Mouse (Mus musculus): ENCODE data around the gene Kcnk6.

Gene Kcnk6
- long read RNA-seq, experiment 1, result 0 reads
- long read RNA-seq, experiment 2, partial matches to known transcripts, result 0 of 1 reads
- long read RNA-seq, experiment 2, other reads (novel, unspliced or antisense), result 1 of 1 reads

GRCm38 (mm10) chr7:29232247-29233013 lies at the start of gene Kcnk6:
Gene Kcnk6, minus strand, starts transcription at chr7:29232515.
- intact Hi-C loops (cut with DNase I), result no loop called here

GRCm38 (mm10) chr7:29281201-29282073 lies 49.1 kb upstream of the Kcnk6 start, which contains the start of gene Spint2:
Gene Spint2, minus strand, starts transcription at chr7:29281912.
- intact Hi-C loops (cut with DNase I), result no loop called here

- intact Hi-C loops (cut with DNase I), result no loop called here
Observed at GRCm38 (mm10) chr7:29280801-29281200, 48.5 kb upstream of the Kcnk6 start.

GRCm38 (mm10) chr7:29279924-29280323 lies 47.6 kb upstream of the Kcnk6 start:
- intact Hi-C loops (cut with DNase I), result no loop called here

- intact Hi-C loops (cut with DNase I), result no loop called here
Observed at GRCm38 (mm10) chr7:29279261-29279660, 46.9 kb upstream of the Kcnk6 start.

- intact Hi-C loops (cut with DNase I), result no loop called here
Observed at GRCm38 (mm10) chr7:29277510-29277909, 45.2 kb upstream of the Kcnk6 start.

GRCm38 (mm10) chr7:29276715-29277114 lies 44.4 kb upstream of the Kcnk6 start:
- intact Hi-C loops (cut with DNase I), result no loop called here

- intact Hi-C loops (cut with DNase I), result no loop called here
Observed at GRCm38 (mm10) chr7:29271687-29272465, 39.6 kb upstream of the Kcnk6 start.

GRCm38 (mm10) chr7:29270445-29270844 lies 38.1 kb upstream of the Kcnk6 start:
- intact Hi-C loops (cut with DNase I), result no loop called here

GRCm38 (mm10) chr7:29266931-29267330 lies 34.6 kb upstream of the Kcnk6 start:
- intact Hi-C loops (cut with DNase I), result no loop called here

GRCm38 (mm10) chr7:29265636-29266035 lies 33.3 kb upstream of the Kcnk6 start:
- intact Hi-C loops (cut with DNase I), result no loop called here

- intact Hi-C loops (cut with DNase I), result no loop called here
Observed at GRCm38 (mm10) chr7:29263831-29264230, 31.5 kb upstream of the Kcnk6 start.

- intact Hi-C loops (cut with DNase I), result no loop called here
Observed at GRCm38 (mm10) chr7:29262151-29262550, 29.8 kb upstream of the Kcnk6 start.

- intact Hi-C loops (cut with DNase I), result no loop called here
Observed at GRCm38 (mm10) chr7:29259781-29260730, 27.7 kb upstream of the Kcnk6 start.

- intact Hi-C loops (cut with DNase I), result no loop called here
Observed at GRCm38 (mm10) chr7:29257368-29257767, 25.1 kb upstream of the Kcnk6 start.

GRCm38 (mm10) chr7:29255875-29256274 lies 23.6 kb upstream of the Kcnk6 start:
- intact Hi-C loops (cut with DNase I), result no loop called here

GRCm38 (mm10) chr7:29253842-29254241 lies 21.5 kb upstream of the Kcnk6 start:
- intact Hi-C loops (cut with DNase I), result no loop called here

GRCm38 (mm10) chr7:29251166-29251565 lies 18.9 kb upstream of the Kcnk6 start:
- intact Hi-C loops (cut with DNase I), result no loop called here

GRCm38 (mm10) chr7:29248261-29248841 lies 16.0 kb upstream of the Kcnk6 start, which contains the start of gene 2200002D01Rik:
Gene 2200002D01Rik, minus strand, starts transcription at chr7:29248466.
- intact Hi-C loops (cut with DNase I), result loop anchor here (5.0 kb wide), 2 partner anchors 49 to 66 kb away; partner anchors contain the start of gene Psmd8

All from adrenal gland (tissue).